Mouse (Mus musculus): ENCODE data around the gene Med8. TPM values are rescaled to one million over a fixed set of nuclear protein-coding genes. Genes with fewer than 3 reads are reported as not detected.

Med8 gene
- total RNA-seq, 2 experiments from 2014 or later, result 67.9 to 72.2 TPM

- intact Hi-C loops (cut with DNase I), result loop anchor here (10.0 kb wide), 1 partner anchor 129 kb away; no protein-coding TSS in a partner anchor
- peak in 1 of 2 experiments; percentile 70 for DNase-seq (ENCODE audit: extremely low spot score in 1 of 2, low spot score in 2 of 2)
Observed at GRCm38 (mm10) chr4:118445781-118446414, 36.8 kb downstream of the Med8 start.

GRCm38 (mm10) chr4:118446415-118447153 lies 37.4 kb downstream of the Med8 start:
- no peak for DNase-seq (ENCODE audit: extremely low spot score in 1 of 2, low spot score in 2 of 2)
- intact Hi-C loops (cut with DNase I), result loop anchor here (10.0 kb wide), 1 partner anchor 128 kb away; no protein-coding TSS in a partner anchor

- DNase-seq (ENCODE audit: extremely low spot score in 1 of 2, low spot score in 2 of 2), result no peak
- intact Hi-C loops (cut with DNase I), result no loop called here
Observed at GRCm38 (mm10) chr4:118457345-118457975, 48.3 kb downstream of the Med8 start, which contains the start of gene Mpl. Mpl (minus strand) TSS chr4:118457513.

DNA sequence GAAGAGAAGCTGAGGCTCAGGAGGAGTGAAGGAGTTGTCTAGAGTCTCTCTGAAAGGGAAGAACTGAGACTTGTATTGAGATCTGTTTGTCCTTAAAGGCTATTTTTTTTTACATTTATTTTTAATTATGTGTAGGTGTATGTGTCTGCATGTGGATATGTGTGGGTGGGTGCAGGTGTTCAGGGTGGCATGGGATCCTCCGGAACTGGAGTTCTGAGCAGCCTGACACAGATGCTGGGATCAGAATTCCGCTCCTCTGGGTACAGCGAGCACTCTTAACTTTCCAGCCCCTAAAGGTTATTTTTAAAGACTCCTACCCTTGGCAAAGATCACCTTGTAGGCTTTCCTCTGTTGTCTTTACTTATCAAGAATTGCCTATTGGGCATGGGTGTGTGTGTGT lies 55.8 kb downstream of the Med8 start:
- intact Hi-C loops (cut with DNase I), result no loop called here
- no peak for DNase-seq (ENCODE audit: extremely low spot score in 1 of 2, low spot score in 2 of 2)

Other genes with a start within 250 kb of the Med8 start
- 10 to 100 TPM; 56.8 to 58.9 TPM for gene Kdm4a, start 229.3 kb upstream of the Med8 start, total RNA-seq (2021)
- gene Ptprf, start 117.9 kb upstream of the Med8 start, total RNA-seq (2021), result 100 to 1,000 TPM; 176 to 196 TPM
- 10 to 100 TPM; 36.1 to 36.6 TPM for gene Szt2, start 64 bp upstream of the Med8 start, total RNA-seq (2021)
- gene Elovl1, start 18.8 kb downstream of the Med8 start, total RNA-seq (2021), result 10 to 100 TPM; 17.2 to 18.4 TPM
- 1 to 10 TPM; 3.3 to 3.9 TPM for gene Cdc20, start 28.0 kb downstream of the Med8 start, total RNA-seq (2021)
- under 1 TPM in 1 of 2 experiments, not detected in 1; 0.12 TPM for gene Mpl, start 48.2 kb downstream of the Med8 start, total RNA-seq (2021)
- gene Tie1, start 80.7 kb downstream of the Med8 start, total RNA-seq (2021), result 10 to 100 TPM; 13.6 to 13.7 TPM
- not detected for gene 2610528J11Rik, start 117.7 kb downstream of the Med8 start, total RNA-seq (2021)
- gene Tmem125, start 134.7 kb downstream of the Med8 start, total RNA-seq (2021), result 1 to 10 TPM; 1.5 to 1.8 TPM
- gene Cfap57, start 211.4 kb downstream of the Med8 start, total RNA-seq (2021), result 1 to 10 TPM in 1 of 2 experiments, under 1 TPM in 1; 0.90 to 1.1 TPM
- 10 to 100 TPM; 48.3 to 54.4 TPM for gene Ebna1bp2, start 211.5 kb downstream of the Med8 start, total RNA-seq (2021)
- not detected for gene Olfr62, start 249.6 kb downstream of the Med8 start, total RNA-seq (2021)